Mouse (Mus musculus) intestine, embryonic 15.5 days (tissue): ENCODE measurements around the gene Ptprn2. TPM values are rescaled to one million over a fixed set of nuclear protein-coding genes. Genes with fewer than 3 reads are reported as not detected.

Source experiments
- ATAC-seq: fragments of 200-750 bp; cut with Nextera tagmentation; 2 replicates; pipeline ENCODE4 v1.8.0; 2017; ENCODE audit warnings: moderate TSS enrichment, moderate library complexity
- H3K27ac ChIP-seq: fragments of 300-500 bp; sonication (generic); 2 replicates; pipeline ENCODE4 v1.5.1; 2015; ENCODE audit warnings: mild to moderate bottlenecking, inconsistent platforms
- H3K27me3 ChIP-seq: fragments of 300-500 bp; sonication (generic); replicated peaks from 2 replicates; pipeline ENCODE4 v1.6.1; 2015; ENCODE audit warnings: inconsistent platforms
- H3K36me3 ChIP-seq: fragments of 300-500 bp; sonication (generic); 2 replicates; pipeline ENCODE4 v1.6.1; 2015; ENCODE audit warnings: inconsistent platforms
- H3K4me1 ChIP-seq: fragments of 300-500 bp; sonication (generic); replicated peaks from 2 replicates; pipeline ENCODE4 v1.6.1; 2015; ENCODE audit warnings: inconsistent platforms
- H3K4me2 ChIP-seq: fragments of 300-500 bp; sonication (generic); replicated peaks from 2 replicates; pipeline ENCODE4 v1.6.1; 2015; ENCODE audit warnings: mild to moderate bottlenecking, inconsistent platforms
- H3K4me3 ChIP-seq: fragments of 300-500 bp; sonication (generic); replicated peaks from 2 replicates; pipeline ENCODE4 v1.5.1; 2015; ENCODE audit warnings: inconsistent platforms
- H3K9ac ChIP-seq: fragments of 300-500 bp; sonication (generic); 2 replicates; pipeline ENCODE4 v1.6.1; 2015; ENCODE audit warnings: inconsistent platforms
- H3K9me3 ChIP-seq: fragments of 300-500 bp; sonication (generic); 2 replicates; pipeline ENCODE4 v1.6.1; 2016; ENCODE audit warnings: inconsistent platforms
- WGBS: fragments of 180-500 bp; shearing (Covaris S2); methylation state at CpG from one replicate; pipeline ENCODE4 v1.1.7; 2015; 5-methylcytosine and 5-hydroxymethylcytosine counted together
- polyA plus RNA-seq: library from polyadenylated mRNA; unstranded; fragments of >200 nt; fragmentation: Nextera tagmentation; extraction: Ambion mirVana; gene quantifications from 2 replicates; pipeline ENCODE4 v1.2.1, GENCODE M21; 2015

Ptprn2 gene
- polyA plus RNA-seq, 1 experiment from 2014 or later: 1.9 TPM

DNA sequence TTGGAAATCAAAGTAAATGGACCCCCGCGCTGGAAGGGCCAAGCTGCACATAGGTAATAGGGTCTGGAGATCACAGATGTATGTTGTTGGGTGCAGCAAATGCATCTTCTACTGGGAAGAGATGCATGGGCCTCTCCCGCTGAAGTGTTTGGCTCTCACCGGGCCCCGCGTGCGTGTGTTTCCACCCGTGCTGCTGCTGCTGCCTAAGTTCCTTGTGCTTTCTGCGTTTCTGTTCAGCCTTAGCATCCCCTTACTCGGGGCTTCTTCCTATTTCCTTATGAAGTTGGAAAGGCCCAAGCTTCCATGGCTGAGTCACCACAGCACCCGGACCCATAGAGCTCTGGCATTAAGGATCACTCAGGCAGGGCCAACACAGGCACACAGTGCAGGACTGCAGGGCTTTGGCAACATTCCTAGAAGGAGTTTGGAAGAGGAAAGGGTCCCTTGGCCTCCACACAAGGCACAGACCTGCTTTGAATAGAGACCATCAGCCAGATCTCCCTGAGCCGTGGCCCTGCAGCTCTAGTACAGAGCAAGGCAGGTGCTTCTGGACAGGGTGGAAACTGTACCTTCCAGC, 772.5 kb downstream of the Ptprn2 start:
- Histone ChIP-seq H3K4me1 (no peaks in the 10 kb centered on the region), H3K4me2 (no peak overlapping the region), H3K9me3 (no peaks in the 10 kb centered on the region), H3K4me3 (no peak overlapping the region), H3K27me3 (no peaks in the 10 kb centered on the region), H3K36me3 (no peaks in the 10 kb centered on the region), H3K27ac (no peak overlapping the region), H3K9ac (no peak overlapping the region)
- 65% methylated on average over 12 of the region's 12 CpGs for WGBS
- ATAC-seq: no peak

DNA sequence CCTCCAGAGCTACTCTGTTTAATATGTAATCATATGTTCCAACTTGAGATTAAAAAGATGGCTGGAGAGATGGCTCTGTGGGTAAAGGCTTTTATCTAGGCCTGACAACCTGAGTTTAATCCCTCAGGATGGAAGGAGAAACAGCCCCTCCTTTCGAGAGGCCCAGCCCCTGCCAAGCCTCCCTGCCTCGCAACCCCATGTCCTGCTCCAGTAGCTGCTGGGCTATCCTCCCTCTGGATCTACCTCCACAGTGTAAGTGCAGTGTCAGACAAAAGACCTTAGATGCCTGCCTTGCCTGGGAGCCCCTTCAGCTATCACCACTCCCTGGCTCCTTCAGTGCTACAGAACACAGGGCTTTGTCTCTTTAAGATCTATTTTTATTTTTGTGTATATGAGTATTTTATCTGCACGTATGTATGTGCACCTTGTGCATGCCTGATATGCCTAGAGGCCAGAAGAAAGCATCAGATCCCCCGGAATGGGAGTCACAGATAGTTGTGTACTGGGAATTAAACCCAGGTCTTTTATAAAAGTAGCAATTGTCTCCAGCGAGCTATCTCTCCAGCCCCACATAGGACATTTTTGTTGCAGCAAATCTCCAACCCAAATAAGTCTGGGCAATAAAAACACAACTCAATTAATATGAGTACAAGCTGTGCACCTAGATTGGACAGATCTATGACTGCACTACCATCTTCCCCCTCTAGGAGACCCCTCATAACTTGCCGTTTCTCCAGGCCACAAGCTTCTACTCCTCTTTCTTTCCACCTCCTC, 775.1 kb downstream of the Ptprn2 start:
- Histone ChIP-seq H3K27ac (no peak overlapping the region), H3K4me3 (no peak overlapping the region), H3K4me1 (no peaks in the 10 kb centered on the region), H3K9me3 (no peaks in the 10 kb centered on the region), H3K4me2 (no peak overlapping the region), H3K27me3 (no peaks in the 10 kb centered on the region), H3K9ac (no peak overlapping the region), H3K36me3 (no peaks in the 10 kb centered on the region)
- no peak for ATAC-seq
- WGBS: 66% methylated on average over 6 of the region's 6 CpGs

DNA sequence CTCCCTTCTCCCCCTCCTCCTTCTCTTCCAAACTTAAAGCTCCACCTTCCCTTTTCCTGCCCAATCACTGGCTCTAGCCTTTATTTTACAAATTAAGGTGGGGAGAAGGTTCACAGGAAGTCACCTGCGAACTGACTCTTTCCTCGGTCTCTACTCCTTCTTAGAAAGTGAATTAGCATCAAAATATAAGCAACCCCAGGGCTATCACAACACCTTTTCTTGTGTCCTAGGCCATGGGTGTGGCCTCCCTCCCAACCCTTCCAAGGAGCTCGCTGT, 775.6 kb downstream of the Ptprn2 start:
- no peaks in the 10 kb centered on the region for H3K9me3 ChIP-seq
- no peak overlapping the region for H3K4me3 ChIP-seq
- ATAC-seq: no peak
- no peaks in the 10 kb centered on the region for H3K36me3 ChIP-seq
- H3K4me2 ChIP-seq: no peak overlapping the region
- H3K27ac ChIP-seq: no peak overlapping the region
- H3K9ac ChIP-seq: no peak overlapping the region
- no peaks in the 10 kb centered on the region for H3K4me1 ChIP-seq
- H3K27me3 ChIP-seq: no peaks in the 10 kb centered on the region
- whole genome bisulfite sequencing: 43% methylated on average over 3 of the region's 3 CpGs

DNA sequence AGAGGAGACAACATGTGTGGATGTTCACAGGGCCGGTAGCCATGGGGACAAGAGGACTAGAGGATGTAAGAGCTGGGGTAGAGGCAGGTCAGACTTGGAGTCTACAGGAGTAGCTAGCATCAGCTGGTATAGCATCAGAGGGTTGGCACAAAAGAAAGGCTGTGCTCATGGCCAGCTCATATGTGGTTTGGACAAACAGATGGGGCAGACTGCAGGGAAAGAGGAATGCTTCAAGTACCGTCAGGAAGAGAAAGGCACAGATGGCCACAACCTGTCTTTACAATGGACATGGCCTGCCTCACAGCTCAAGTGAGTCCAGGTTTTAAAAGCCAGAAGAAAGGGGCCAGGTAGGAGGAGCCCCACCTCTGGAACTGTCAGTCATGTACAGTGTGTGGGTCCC, 776.5 kb downstream of the Ptprn2 start:
- H3K9ac ChIP-seq: no peak overlapping the region
- no peaks in the 10 kb centered on the region for H3K27me3 ChIP-seq
- no peak overlapping the region for H3K27ac ChIP-seq
- no peaks in the 10 kb centered on the region for H3K36me3 ChIP-seq
- H3K9me3 ChIP-seq: no peaks in the 10 kb centered on the region
- no peak overlapping the region for H3K4me2 ChIP-seq
- no peak overlapping the region for H3K4me3 ChIP-seq
- 87% methylated on average over 2 of the region's 2 CpGs for WGBS
- ATAC-seq: no peak
- H3K4me1 ChIP-seq: no peaks in the 10 kb centered on the region

DNA sequence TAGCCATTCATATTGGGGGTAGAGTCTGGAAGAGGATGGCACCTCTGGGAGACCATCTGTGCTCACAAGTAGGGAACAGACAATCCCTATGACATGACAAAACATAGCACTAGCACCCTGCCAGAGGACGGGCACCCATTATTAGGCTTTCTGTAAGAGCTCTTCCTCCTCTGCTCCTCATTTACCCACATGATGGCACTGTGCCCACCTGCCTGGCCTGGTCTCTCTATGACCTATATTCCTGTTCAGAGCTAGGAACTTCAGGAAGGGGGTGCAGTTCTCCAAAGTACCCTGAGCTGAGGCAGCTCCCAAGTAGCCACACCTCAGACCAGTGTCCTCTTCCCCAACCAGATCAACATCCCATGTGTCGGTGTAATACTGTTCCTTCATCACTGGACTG, 777.6 kb downstream of the Ptprn2 start:
- H3K9me3 ChIP-seq: no peaks in the 10 kb centered on the region
- WGBS: 77% methylated on average over 2 of the region's 2 CpGs
- no peak for ATAC-seq
- H3K36me3 ChIP-seq: no peaks in the 10 kb centered on the region
- no peaks in the 10 kb centered on the region for H3K4me1 ChIP-seq
- no peak overlapping the region for H3K4me2 ChIP-seq
- no peak overlapping the region for H3K4me3 ChIP-seq
- H3K27me3 ChIP-seq: no peaks in the 10 kb centered on the region
- H3K27ac ChIP-seq: no peak overlapping the region
- H3K9ac ChIP-seq: no peak overlapping the region

DNA sequence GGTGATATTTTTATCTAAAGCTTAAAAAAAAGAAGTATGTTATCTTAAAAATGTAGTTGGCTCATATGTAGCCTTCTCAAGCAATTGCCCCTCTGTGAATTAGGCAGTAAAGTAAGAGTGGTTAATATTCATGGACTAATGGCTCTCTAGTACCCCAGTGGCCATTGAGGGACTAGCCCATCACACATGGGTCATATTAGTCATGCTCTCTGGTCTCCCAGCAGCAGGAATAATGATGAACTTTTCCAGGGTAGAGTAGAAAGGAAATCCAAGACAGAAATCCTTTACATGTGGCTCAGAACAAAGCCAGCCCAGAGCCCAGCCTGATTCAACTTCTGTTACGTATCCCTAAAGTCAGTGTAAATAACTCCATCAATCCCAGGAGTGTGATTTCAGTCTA, 779.7 kb downstream of the Ptprn2 start:
- no peaks in the 10 kb centered on the region for H3K36me3 ChIP-seq
- H3K9ac ChIP-seq: no peak overlapping the region
- H3K9me3 ChIP-seq: no peaks in the 10 kb centered on the region
- H3K27me3 ChIP-seq: no peaks in the 10 kb centered on the region
- H3K4me1 ChIP-seq: no peaks in the 10 kb centered on the region
- no peak overlapping the region for H3K4me3 ChIP-seq
- WGBS: 91% methylated on average over 1 of the region's 1 CpGs
- no peak overlapping the region for H3K4me2 ChIP-seq
- no peak overlapping the region for H3K27ac ChIP-seq
- ATAC-seq: no peak

DNA sequence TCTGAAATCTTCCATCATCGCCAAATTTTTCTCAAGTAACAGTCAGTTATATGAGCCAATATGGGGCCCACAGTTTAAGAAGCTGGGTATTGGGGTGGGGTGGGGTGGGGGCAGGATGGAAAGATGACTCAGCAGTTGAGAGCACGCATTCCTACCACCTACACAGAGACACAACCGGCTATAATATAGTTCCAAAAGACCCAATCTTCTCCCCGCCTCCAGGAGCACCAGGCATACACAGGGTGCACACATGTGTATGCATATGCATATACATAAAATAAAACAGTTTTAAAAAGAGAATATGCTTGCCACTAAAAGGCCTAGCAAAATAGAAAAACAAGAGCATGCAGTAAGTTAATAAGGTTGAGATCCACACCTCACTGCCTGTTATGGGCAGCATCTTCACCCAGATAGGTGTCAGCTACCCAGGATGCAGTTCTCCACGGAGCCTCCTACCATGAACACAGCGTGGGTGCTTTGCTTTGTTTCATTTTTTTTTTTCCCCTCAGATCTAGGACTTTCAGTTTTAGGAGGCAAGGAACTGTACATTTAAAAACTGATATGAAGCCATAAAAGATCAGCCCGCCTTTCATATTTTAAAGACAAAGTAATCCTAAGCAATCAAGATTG, 783.1 kb downstream of the Ptprn2 start:
- Histone ChIP-seq H3K27me3 (no peaks in the 10 kb centered on the region), H3K27ac (no peak overlapping the region), H3K4me1 (no peaks in the 10 kb centered on the region), H3K9ac (no peak overlapping the region), H3K36me3 (no peaks in the 10 kb centered on the region), H3K4me2 (no peak overlapping the region), H3K9me3 (no peaks in the 10 kb centered on the region), H3K4me3 (no peak overlapping the region)
- whole genome bisulfite sequencing: 76% methylated on average over 7 of the region's 7 CpGs
- no peak for ATAC-seq

DNA sequence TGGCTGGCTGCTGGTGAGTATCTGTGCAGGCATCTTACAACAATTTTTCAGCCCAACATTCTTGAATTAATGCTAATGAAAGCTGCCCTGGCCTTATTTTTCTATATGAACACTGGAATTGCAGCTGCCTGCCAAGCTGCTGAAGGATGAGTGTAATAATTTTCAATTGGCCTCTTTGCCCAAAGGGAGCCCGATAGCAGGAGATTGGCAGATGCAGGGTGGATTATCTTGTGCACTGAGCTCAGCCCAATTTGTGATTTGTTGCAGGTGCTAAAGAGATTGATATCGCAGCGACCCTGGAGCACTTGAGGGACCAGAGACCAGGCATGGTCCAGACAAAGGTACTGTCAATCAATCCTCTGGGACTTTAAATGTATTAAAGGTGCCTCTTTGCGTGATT, 783.8 kb downstream of the Ptprn2 start:
- no peaks in the 10 kb centered on the region for H3K9me3 ChIP-seq
- H3K9ac ChIP-seq: no peak overlapping the region
- no peak overlapping the region for H3K27ac ChIP-seq
- H3K4me2 ChIP-seq: no peak overlapping the region
- no peak for ATAC-seq
- 80% methylated on average over 4 of the region's 4 CpGs for WGBS
- H3K4me1 ChIP-seq: no peaks in the 10 kb centered on the region
- H3K36me3 ChIP-seq: no peaks in the 10 kb centered on the region
- no peaks in the 10 kb centered on the region for H3K27me3 ChIP-seq
- no peak overlapping the region for H3K4me3 ChIP-seq

DNA sequence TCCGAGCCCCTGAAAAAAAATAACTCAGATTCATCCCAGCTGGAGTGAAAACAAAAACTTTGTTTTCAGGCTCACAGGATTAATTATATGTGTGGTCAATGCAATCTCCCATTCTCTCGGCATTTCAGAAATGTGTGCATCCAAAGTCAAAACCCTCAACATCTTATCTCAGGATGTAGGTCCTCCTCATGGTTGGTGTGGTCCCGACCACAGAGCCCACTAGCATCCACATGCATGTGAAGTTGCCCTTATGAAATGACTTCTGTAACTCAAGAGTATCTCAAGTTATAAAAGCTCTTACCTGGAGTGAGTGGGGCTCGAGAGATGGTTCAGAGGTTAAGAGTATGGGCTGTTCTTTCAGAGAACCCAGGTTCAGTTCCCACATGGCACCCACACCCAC, 784.7 kb downstream of the Ptprn2 start:
- Histone ChIP-seq H3K4me1 (no peaks in the 10 kb centered on the region), H3K4me3 (no peak overlapping the region), H3K9me3 (no peaks in the 10 kb centered on the region), H3K36me3 (no peaks in the 10 kb centered on the region), H3K9ac (no peak overlapping the region), H3K4me2 (no peak overlapping the region), H3K27ac (no peak overlapping the region), H3K27me3 (no peaks in the 10 kb centered on the region)
- ATAC-seq: no peak
- WGBS: 79% methylated on average over 4 of the region's 4 CpGs

DNA sequence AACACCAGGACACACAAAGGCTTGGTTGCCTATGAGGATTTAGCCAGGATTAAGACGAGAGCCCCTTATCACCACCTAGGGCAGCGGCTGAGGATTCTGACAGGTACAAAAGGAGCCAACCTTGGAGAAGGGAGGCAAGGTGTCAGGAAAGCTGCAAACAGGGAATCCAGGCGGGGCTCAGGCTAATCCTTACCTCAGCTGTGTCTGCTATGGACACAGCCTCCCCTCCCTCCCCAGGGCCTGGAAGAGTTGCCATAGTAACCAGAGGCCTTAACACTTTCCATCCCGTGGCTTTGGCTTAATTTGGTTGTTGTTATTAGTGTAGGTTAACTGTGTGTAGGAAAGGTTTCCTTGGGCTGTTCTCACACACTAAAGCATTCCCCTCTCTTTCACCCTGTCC, 787.6 kb downstream of the Ptprn2 start:
- H3K9ac ChIP-seq: no peak overlapping the region
- no peaks in the 10 kb centered on the region for H3K36me3 ChIP-seq
- H3K4me2 ChIP-seq: no peak overlapping the region
- no peak overlapping the region for H3K4me3 ChIP-seq
- no peaks in the 10 kb centered on the region for H3K27me3 ChIP-seq
- H3K4me1 ChIP-seq: no peaks in the 10 kb centered on the region
- no peaks in the 10 kb centered on the region for H3K9me3 ChIP-seq
- no peak for ATAC-seq
- H3K27ac ChIP-seq: no peak overlapping the region
- 11% methylated on average over 4 of the region's 4 CpGs for WGBS

DNA sequence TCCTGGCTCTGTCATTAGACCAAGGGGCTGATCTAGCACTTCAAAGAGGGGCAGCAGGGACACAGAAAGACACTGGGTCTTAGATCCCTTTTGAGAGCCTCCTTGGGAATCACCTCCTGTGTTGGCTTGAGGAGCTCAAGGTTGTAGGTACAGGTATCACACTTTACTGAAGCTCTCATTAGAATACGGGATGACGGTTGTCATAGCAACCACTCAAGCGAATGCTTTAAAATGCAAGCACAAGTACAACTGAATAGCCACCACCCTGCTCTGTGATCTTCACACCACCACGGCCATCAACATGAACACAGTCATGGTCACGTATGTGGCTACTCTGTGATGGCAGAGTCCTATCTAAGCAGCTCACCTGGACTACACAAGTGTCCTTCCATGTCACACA, 789.1 kb downstream of the Ptprn2 start:
- Histone ChIP-seq H3K9me3 (no peaks in the 10 kb centered on the region), H3K27me3 (no peaks in the 10 kb centered on the region), H3K4me3 (no peak overlapping the region), H3K36me3 (no peaks in the 10 kb centered on the region), H3K27ac (no peak overlapping the region), H3K4me2 (no peak overlapping the region), H3K4me1 (no peaks in the 10 kb centered on the region), H3K9ac (no peak overlapping the region)
- no peak for ATAC-seq
- WGBS: 78% methylated on average over 5 of the region's 5 CpGs

DNA sequence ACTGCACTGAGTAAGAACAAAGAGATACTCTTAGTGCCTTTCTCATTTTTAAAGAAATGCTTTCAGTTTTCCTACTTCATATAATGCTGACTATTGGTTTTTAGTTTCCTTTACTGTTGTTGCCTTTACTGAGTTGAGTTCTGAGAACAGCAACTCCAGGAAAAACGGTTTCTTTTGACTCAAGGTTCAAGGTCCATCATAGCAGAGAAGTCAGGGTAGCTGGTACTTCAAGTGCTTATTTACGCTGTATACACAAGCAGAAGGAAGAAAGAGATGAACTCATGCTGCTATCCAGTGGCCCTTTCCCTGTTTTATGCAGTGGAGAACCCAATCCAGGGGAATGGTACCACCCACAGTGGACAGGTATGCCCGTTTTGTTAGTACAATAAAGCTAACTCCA, 795.3 kb downstream of the Ptprn2 start:
- ATAC-seq: no peak
- Histone ChIP-seq H3K4me1 (no peaks in the 10 kb centered on the region), H3K27ac (no peak overlapping the region), H3K27me3 (no peaks in the 10 kb centered on the region), H3K9me3 (no peaks in the 10 kb centered on the region), H3K36me3 (no peaks in the 10 kb centered on the region), H3K9ac (no peak overlapping the region), H3K4me2 (no peak overlapping the region), H3K4me3 (no peak overlapping the region)
- WGBS: 79% methylated on average over 3 of the region's 3 CpGs

DNA sequence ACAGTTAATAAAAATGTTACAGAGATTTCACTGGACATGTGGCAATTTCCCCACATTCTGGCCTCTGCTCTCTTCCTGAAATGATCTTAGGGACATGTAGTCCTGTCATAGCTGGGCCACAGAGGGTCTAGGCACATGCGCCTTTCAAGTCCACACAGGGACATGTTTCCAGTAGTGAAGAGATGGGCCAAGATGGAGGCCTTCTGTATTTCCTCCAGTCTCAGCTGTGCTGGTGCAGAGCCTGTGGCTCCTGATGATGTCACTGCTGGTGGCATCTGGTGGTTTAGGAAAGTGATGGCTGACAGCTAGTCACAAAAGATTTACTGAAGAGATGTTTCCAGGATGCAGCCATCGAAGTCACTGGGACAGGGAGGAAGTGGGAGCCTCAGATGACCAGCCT, 797.1 kb downstream of the Ptprn2 start:
- Histone ChIP-seq H3K9ac (no peak overlapping the region), H3K9me3 (no peaks in the 10 kb centered on the region), H3K36me3 (no peaks in the 10 kb centered on the region), H3K27me3 (no peaks in the 10 kb centered on the region), H3K4me3 (no peak overlapping the region), H3K4me1 (no peaks in the 10 kb centered on the region), H3K4me2 (no peak overlapping the region), H3K27ac (no peak overlapping the region)
- no peak for ATAC-seq
- WGBS: 85% methylated on average over 2 of the region's 2 CpGs
